Mouse (Mus musculus) heart, embryonic 14.5 days (tissue): ENCODE results near the gene Htra3. TPM values are rescaled to one million over a fixed set of nuclear protein-coding genes. Genes with fewer than 3 reads are reported as not detected.

Experiments used
- ATAC-seq: fragments of 200-750 bp; cut with Nextera tagmentation; 2 replicates; pipeline ENCODE4 v1.8.0; 2017; ENCODE audit warnings: low read depth, moderate TSS enrichment; ENCODE audit not compliant: insufficient number of reproducible peaks, insufficient read depth, low FRiP score
- H3K27ac ChIP-seq, 2 experiments: fragments of 200-500 bp in 1 of 2; fragments of 300-500 bp in 1 of 2; sonication (generic) in 1 of 2; replicated peaks in 1 of 2; 2 replicates each; pipeline ENCODE4 v1.5.1; 2012 to 2014; ENCODE audit warnings: low read depth in 2 of 2, low read length in 2 of 2, control low read depth in 1 of 2, mild to moderate bottlenecking in 1 of 2, mixed read lengths in 1 of 2; ENCODE audit not compliant: control insufficient read depth in 1 of 2, insufficient read depth in 1 of 2
- H3K27me3 ChIP-seq: fragments of 300-500 bp; sonication (generic); 2 replicates; pipeline ENCODE4 v1.6.1; 2014; ENCODE audit warnings: mild to moderate bottlenecking, low read length, control low read depth; ENCODE audit not compliant: control insufficient read depth, insufficient read depth
- H3K36me3 ChIP-seq: fragments of 300-500 bp; sonication (generic); 2 replicates; pipeline ENCODE4 v1.6.1; 2014; ENCODE audit warnings: mild to moderate bottlenecking, control low read depth, low read length, mixed read lengths; ENCODE audit not compliant: control insufficient read depth, insufficient read depth
- H3K4me1 ChIP-seq, 2 experiments: fragments of 200-500 bp in 1 of 2; fragments of 300-500 bp in 1 of 2; sonication (generic) in 1 of 2; 2 replicates each; pipeline ENCODE4 v1.6.1; 2012 to 2014; ENCODE audit warnings: low read length in 2 of 2, control low read depth in 1 of 2, mixed read lengths in 1 of 2; ENCODE audit not compliant: control insufficient read depth in 2 of 2, insufficient read depth in 2 of 2
- H3K4me2 ChIP-seq: fragments of 300-500 bp; sonication (generic); 2 replicates; pipeline ENCODE4 v1.6.1; 2014; ENCODE audit warnings: mild to moderate bottlenecking, low read length
- H3K4me3 ChIP-seq, 2 experiments: fragments of 200-500 bp in 1 of 2; fragments of 300-500 bp in 1 of 2; sonication (generic) in 1 of 2; 2 replicates each; pipeline ENCODE4 v1.5.1; 2012 to 2014; ENCODE audit warnings: low read length in 2 of 2, mild to moderate bottlenecking in 2 of 2, control low read depth in 1 of 2, low read depth in 1 of 2, moderate library complexity in 1 of 2; ENCODE audit not compliant: control insufficient read depth in 1 of 2, insufficient read depth in 1 of 2
- H3K9ac ChIP-seq: fragments of 300-500 bp; sonication (generic); 2 replicates; pipeline ENCODE4 v1.6.1; 2014; ENCODE audit warnings: mild to moderate bottlenecking, low read length
- H3K9me3 ChIP-seq: fragments of 300-500 bp; sonication (generic); 2 replicates; pipeline ENCODE4 v1.6.1; 2016; ENCODE audit warnings: low read length, control low read depth; ENCODE audit not compliant: control insufficient read depth
- WGBS: fragments of 180-500 bp; shearing (Covaris S2); extraction: QIAGEN DNeasy Blood & Tissue Kit; methylation state at CpG from one replicate; pipeline ENCODE4 v1.1.7; 2014; 5-methylcytosine and 5-hydroxymethylcytosine counted together
- polyA plus RNA-seq: library from polyadenylated mRNA; unstranded; fragments of >200 nt; fragmentation: Nextera tagmentation; extraction: Ambion mirVana; gene quantifications from 2 replicates; pipeline ENCODE4 v1.2.1, GENCODE M21; 2014

The Htra3 gene
- polyA plus RNA-seq, 1 experiment from 2014 or later = 7.8 TPM

DNA sequence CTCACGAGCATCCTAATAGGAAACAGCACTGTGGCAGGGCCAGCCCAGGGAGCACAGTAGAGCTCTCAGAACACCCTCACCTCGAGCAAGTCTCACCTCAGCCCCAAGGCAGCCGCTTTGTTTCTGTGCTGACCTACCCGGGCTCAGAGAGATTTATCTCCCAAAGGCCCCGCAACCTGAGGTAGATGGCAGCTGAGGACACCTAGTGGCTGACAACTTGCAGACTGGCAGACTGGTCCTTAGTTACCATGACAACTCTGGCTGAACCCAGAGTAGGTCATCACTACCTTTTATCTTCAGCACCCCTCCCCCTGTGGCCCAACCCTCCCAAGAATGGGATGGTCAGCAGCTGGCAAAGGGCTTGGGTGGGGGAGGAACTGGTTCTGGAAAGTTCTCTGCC lies 16.2 kb upstream of the Htra3 start:
- Histone ChIP-seq H3K9me3 (no peaks in the 10 kb centered on the region), H3K4me3 (no peak overlapping the region), H3K27me3 (no peaks in the 10 kb centered on the region), H3K36me3 (peaks cover 3% of the 10 kb centered on the region; the same call in 1 of the 2 replicates), H3K4me1 (peaks cover 14% of the 10 kb centered on the region in 2 experiments), H3K9ac (no peak overlapping the region), H3K4me2 (no peak overlapping the region), H3K27ac (no peak overlapping the region)
- no peak for ATAC-seq
- 42% methylated on average over 5 of the region's 5 CpGs for WGBS

DNA sequence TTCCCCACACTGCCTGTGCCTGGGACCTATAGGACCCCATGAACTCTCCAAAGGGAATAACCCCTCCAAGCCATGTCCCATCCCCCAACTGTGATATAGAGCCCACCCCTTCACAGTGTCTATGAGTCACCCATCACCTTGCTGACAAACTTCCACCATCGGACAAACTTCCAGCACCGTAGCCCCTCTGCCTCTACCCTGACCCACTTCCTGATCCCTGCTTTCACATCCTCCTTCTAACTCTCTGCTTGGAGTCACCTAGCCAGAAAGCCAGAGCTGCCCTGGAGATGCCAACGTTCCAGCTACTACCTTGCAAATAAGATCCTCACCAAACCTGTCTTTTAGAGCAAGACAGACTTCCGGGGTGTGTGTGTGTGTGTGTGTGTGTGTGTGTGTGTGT lies 14.1 kb upstream of the Htra3 start:
- H3K4me2 ChIP-seq = no peak overlapping the region
- H3K9me3 ChIP-seq = no peaks in the 10 kb centered on the region
- H3K4me1 ChIP-seq = peaks cover 33 to 36% of the 10 kb centered on the region in 2 experiments
- no peak overlapping the region for H3K27ac ChIP-seq
- 74% methylated on average over 4 of the region's 4 CpGs for WGBS
- H3K27me3 ChIP-seq = no peaks in the 10 kb centered on the region
- no peak overlapping the region for H3K4me3 ChIP-seq
- ATAC-seq = no peak
- H3K36me3 ChIP-seq = no peaks in the 10 kb centered on the region
- no peak overlapping the region for H3K9ac ChIP-seq

DNA sequence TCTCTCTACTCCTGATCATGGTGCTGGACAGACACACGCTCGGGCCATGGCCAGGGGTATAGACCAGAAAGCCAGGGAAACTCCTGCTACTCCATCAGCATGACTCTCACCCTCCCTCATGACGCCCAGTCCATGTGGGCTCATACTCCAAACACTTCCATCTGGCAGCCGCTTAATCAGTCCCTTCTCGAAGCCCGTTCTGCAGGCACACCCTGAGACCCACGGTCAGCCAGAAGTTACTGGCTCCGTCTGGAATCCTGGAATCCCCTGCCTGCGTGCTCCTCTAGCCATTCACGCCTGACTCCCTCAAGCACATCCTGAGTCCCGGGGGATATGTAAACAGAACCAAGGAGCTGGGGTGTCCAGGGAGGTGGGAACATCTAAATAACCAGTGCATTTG lies 11.7 kb upstream of the Htra3 start:
- Histone ChIP-seq H3K4me1 (peaks cover 53 to 55% of the 10 kb centered on the region in 2 experiments), H3K27ac (peak overlapping the region in 1 of 2 experiments; percentile 19; a peak in 1 of 4 replicates), H3K9me3 (no peaks in the 10 kb centered on the region), H3K36me3 (no peaks in the 10 kb centered on the region), H3K4me3 (no peak overlapping the region), H3K27me3 (no peaks in the 10 kb centered on the region), H3K4me2 (no peak overlapping the region), H3K9ac (no peak overlapping the region)
- 27% methylated on average over 11 of the region's 11 CpGs for WGBS
- ATAC-seq = no peak

DNA sequence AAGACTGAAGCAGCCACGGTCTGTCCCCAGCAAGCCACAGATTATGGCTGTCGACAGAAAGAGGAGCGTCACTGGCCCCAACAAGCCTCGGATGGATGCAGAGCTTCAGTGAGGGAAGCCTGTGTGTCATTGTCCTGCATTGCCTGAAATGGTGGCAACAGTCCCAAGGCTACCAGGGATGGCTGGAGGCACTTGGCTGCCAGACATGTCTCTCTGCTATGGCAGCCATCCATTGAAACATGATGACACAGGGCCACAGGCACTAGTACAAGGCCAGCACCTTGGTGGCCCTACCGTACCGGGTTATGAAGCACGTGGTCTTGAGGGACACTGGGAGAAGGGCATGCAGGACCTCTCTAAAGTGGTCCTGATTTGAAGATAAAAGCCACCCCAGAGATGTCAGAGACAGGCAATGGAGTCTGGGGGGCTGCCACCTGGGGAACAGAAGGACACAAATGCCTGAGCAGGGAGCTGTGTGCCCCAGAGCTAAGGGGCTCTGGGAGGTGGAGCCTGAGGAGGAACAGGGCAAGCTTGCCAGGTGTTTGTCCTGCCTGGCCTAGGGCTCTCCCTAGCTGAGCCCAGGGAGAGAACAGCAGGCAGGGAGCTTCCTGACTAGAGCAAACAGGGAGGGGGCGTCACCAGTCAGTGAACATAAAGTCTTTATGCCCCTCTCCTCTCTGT lies 11.0 kb upstream of the Htra3 start:
- Histone ChIP-seq H3K27me3 (no peaks in the 10 kb centered on the region), H3K9me3 (no peaks in the 10 kb centered on the region), H3K4me1 (peaks cover 55 to 56% of the 10 kb centered on the region in 2 experiments), H3K9ac (no peak overlapping the region), H3K4me2 (no peak overlapping the region), H3K4me3 (no peak overlapping the region), H3K27ac (no peak overlapping the region), H3K36me3 (no peaks in the 10 kb centered on the region)
- 69% methylated on average over 8 of the region's 8 CpGs for WGBS
- ATAC-seq = no peak

DNA sequence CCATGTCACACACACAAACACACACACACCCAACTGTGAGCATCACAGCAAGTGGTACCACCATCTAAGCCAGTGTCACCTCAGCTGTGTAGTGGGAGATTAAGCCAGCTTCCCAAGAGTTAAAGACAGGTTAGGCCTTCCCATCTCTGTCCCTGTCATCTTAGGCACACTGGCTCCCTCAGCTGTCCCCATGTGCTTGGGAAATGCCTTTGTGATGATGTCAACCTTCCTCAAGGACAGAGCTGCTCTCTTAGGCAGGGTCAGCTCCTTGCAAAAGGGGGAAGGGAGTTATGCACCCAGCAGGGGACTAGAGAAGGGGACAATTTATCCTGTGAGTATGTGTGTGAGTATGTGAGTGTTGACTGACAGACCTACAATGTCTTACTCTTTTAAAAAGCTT lies 9.8 kb upstream of the Htra3 start:
- no peaks in the 10 kb centered on the region for H3K27me3 ChIP-seq
- H3K27ac ChIP-seq = peak overlapping the region; percentile 23 to 25; a peak in 1 of 4 replicates
- peaks cover 62 to 64% of the 10 kb centered on the region in 2 experiments for H3K4me1 ChIP-seq
- H3K9ac ChIP-seq = no peak overlapping the region
- no peak overlapping the region for H3K4me3 ChIP-seq
- H3K9me3 ChIP-seq = no peaks in the 10 kb centered on the region
- no peaks in the 10 kb centered on the region for H3K36me3 ChIP-seq
- ATAC-seq = no peak
- H3K4me2 ChIP-seq = no peak overlapping the region

DNA sequence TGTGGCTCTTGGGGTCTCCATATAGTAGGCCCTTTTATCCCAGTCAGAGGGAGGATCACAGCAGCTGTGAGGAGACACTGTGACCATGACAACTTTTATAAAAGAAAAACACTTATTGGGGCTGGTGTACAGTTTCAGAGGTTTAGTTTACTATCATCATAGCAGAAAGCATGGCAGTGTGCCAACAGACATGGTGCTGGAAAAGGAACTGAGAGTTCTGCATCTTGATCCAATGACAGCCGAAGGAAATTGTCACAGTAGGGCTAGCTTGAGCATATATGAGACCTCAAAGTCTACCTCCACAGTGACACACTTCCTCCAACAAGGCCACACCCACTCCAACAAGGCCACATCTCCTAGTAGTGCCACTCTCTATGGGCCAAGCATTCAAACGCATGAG lies 9.3 kb upstream of the Htra3 start:
- Histone ChIP-seq H3K9ac (no peak overlapping the region), H3K9me3 (no peaks in the 10 kb centered on the region), H3K36me3 (no peaks in the 10 kb centered on the region), H3K4me2 (no peak overlapping the region), H3K27ac (0 out of 4 replicates have a peak overlapping the region, but pooled peaks of 1 of the 2 experiments have one; percentile 25), H3K4me3 (no peak overlapping the region), H3K4me1 (peaks cover 65 to 67% of the 10 kb centered on the region in 2 experiments), H3K27me3 (no peaks in the 10 kb centered on the region)
- no peak for ATAC-seq
- 66% methylated on average over 2 of the region's 2 CpGs for WGBS

DNA sequence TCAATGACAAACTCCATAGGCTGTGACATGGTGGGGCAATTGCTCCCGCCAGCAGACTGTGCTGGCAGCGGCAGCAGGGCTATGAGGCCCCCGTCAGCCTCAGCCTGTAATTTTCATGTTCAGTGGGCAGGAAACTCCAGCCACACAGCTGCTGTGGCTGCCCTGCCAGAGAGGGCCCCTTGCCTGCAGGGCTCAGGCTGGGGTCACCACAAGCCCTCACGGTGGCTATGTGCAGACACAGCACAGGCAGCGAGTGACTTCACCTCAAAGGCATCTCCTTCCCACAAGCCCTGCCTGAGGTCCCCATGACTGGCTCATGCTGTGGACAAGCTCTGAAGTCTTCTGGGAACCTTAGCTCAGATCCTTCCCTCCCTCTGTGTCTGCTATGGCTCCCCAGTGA lies 7.5 kb upstream of the Htra3 start:
- peak; percentile 74 for ATAC-seq
- Histone ChIP-seq H3K4me2 (no peak overlapping the region), H3K9ac (peak overlapping the region; percentile 22; the same call in 1 of the 2 replicates), H3K36me3 (no peaks in the 10 kb centered on the region), H3K9me3 (no peaks in the 10 kb centered on the region), H3K4me3 (no peak overlapping the region), H3K27me3 (0 out of 2 replicates have a peak, but pooled peaks cover under 1% of the 10 kb centered on the region), H3K4me1 (peaks cover 62 to 66% of the 10 kb centered on the region in 2 experiments), H3K27ac (peak overlapping the region; percentile 75 to 76)
- 31% methylated on average over 5 of the region's 5 CpGs for WGBS
